Mouse (Mus musculus) thymus, postnatal 36 days (tissue): ENCODE data around the gene Gm45785.
A peak's percentile ranks its signal among the peaks of the same experiment; 100 is the strongest.

ENCODE experiments used
- DNase-seq, 2 experiments: peaks; one replicate each; pipeline ENCODE4 v3.0.0; 2022; ENCODE audit warnings: mixed read lengths in 2 of 2

Gm45785 gene

DNA sequence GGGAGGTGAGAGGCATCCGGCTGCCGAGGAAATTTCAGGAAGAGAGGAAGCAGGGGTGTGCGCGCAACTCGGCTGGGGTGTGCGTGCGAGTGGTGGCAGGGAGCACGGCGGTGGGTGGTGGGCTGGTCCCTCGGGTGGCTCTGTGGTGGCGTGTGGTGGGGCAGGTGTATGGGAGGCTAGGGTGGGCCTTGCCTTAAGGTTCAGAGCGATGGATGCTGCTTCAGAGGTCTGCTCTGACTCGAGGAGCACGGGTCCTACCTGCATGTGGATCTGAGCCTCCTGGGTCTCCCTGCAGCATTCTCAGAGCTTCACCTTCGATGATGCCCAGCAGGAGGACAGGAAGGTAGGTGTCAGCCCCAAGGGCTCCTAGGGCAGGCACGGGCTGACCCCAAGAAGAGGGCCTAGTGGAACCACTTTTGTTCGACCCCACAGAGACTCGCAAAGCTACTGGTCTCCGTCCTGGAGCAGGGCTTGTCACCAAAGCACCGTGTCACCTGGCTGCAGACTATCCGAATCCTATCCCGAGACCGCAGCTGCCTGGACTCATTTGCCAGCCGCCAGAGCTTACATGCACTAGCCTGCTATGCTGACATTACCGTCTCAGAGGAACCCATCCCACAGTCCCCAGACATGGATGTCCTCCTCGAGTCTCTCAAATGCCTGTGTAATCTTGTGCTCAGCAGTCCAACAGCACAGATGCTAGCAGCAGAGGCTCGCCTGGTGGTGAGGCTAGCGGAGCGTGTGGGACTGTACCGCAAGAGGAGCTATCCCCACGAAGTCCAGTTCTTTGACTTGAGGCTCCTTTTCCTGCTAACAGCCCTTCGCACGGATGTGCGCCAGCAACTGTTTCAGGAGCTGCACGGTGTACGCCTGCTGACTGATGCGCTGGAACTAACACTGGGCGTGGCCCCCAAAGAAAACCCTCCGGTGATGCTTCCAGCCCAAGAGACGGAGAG lies 1.7 kb upstream of the Gm45785 start, which contains the start of gene Bet1l:
Bet1l (minus strand) TSS at position 28 of the 956 bp plus-strand sequence.
- DNase-seq: no peak

DNA sequence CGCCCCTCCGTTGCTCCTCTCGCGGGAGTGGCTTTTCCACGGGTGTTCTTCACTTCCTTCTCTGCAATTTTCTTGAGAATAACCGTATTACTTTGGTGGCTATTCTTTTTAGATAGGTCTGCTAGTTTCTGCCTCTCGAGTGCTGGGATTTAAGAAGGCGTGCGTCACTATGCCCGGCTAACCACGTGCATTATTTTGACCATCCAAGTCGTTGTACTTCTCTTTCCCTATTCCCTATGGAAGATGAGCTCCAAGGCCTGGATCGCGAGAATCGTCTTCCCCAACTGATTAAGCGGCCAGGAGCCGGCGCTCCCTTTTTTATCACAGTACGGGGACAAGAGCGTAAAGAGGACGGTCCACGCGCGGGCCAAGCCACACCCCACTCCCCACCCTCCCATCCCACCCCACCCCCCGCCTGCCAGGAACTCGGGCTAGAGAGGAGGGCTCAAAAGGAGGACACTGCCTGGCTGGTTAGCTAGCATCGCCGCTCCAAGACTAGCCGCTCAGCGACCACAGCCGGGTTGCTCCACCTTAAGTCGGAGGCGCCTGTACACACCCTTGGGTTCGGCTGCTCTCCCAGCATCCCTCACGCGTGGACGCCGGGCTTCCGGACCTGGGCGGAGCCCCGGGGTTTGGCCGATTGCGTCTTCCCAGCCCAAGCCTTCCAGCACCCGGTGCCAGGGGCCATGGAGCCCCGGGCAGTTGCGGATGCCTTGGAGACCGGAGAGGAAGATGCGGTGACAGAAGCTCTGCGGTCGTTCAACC lies 836 bp upstream of the Gm45785 start, which contains the start of gene Ric8a:
Ric8a (plus strand) TSS at position 173 of the 765 bp plus-strand sequence.
- DNase-seq: peak; percentile 84 to 86

DNA sequence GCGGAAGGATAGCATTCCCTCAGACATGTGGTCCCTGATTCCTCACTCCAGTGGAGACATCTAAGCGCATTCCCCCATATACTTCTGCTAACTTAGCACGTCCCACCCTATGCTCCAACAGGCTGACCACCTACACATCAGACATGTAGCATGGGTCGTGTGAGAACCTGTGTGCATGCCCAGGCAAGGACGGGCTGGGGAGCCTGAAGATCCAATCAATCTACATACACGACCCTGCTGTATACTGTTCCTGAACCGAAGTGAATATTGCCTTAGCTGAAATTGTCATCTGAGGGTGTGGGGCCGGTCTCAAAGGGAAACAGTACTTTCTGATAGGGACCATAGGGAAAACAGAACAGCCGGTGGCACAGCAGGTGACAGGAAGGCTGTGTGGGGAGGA lies 950 bp downstream of the Gm45785 start:
- DNase-seq: no peak

DNA sequence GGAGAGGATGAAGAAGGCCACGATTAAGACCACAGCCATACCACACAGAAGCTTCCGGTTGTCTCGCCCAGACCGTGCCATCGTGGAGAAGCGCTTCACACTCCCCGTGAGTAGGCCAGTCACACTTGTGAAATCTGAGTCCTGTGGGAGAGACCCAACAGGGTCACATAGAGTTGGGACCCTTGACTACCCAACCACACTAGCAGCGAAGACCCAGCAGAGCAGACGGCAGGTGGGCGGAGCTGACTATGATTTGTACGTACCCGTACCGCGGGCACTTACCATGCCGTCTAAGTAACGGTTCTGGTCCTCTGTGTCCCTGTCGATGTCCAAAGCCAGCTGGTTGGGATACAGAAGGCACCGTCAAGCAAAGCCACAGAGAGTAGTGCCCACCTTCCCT lies 1.6 kb downstream of the Gm45785 start:
- no peak for DNase-seq

DNA sequence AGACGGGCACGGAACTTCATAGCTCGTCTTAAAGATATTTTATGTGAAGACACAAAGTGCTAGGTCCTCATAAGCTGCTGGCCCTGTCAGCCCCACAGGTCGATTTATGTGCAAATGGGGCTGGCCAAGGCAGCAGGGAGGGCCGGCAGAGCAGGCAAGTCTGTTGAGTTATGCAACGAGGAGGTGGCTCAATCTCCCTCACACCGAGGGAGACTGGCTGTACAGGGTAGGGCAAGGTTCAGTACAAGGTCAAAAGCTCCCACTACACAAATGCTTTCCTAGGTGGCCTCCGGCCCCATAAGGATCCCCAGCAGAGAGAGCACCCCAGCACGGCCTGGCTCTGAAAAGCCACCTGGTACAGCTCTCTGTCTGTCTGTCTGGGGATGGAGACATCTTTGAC lies 2.7 kb downstream of the Gm45785 start:
- DNase-seq: no peak

DNA sequence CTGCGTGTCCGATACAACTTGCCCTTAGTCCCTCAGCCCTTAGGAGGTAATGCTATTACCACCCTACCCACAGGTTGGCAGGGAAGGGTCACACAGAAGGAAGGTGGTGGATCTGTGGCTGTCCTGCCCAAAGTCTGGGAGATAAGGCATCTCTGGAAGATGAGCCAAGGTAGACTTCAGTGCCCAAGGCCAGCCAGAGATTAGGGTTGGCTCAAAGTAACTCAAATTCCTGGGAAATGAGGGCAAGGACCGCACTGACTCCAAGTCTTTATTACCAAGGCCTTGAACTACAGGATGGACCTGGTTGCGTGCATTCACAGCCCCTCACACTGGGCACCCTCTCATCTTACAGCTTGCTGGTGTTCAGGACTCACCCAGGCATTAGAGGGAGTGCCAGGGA lies 4.2 kb downstream of the Gm45785 start:
- no peak for DNase-seq

DNA sequence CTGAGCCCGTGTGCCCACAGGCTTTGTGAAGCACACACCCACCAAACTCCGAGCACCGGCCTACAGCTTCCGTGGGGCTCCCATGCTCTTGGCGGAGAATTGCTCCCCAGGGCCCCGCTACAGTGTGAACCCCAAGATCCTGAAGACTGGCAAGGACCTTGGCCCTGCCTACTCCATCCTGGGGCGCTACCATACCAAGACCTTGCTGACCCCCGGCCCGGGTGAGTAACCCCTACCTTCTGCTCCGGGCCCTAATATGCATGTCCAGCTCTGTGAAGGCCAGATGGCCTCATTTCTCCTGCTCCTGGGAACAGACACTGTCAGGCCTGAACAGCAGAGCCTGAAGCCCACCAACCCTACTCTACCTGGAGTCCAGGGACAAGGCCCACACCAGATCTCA lies 7.5 kb downstream of the Gm45785 start:
- DNase-seq: no peak

DNA sequence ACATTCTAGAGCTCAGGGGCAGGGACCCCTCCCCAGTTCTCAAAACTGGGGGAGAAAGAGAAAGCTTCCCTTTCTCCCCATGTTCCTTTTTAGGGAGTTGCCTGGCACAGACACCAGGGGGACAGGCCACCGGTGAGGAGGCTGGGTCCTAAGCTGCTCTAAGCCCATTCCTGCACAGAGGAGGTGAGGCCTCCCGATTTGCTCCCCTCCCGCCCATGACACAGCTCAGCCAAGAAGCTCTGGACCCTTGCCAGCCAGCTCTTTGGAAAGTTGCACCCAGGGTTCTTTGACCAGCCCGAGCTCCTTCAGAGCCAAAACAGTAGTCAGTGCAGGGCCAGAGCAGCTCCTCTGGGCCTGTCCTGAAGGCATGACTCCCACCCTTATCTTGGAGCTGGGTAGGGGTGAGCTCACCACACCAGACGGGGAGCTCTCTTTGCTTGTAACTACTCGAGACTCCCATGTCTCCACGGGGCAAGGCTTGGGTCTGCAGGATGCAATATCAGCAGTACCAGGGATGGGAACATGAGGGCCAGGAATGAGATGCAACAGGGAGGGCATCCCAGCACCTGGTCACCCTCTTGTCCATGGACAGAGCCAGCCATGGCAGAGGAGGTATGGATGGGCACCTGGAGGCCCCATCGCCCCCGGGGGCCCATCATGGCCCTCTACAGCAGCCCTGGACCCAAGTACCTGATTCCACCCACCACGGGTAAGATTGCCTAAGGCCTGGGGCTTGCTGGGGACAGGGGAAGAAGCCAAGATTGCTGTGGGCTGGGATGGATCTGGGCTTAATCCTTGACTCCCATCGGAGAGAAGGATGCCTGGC lies 8.2 kb downstream of the Gm45785 start, which contains the start of gene Odf3:
Odf3 (plus strand) TSS at position 51 of the 826 bp plus-strand sequence.
- no peak for DNase-seq

DNA sequence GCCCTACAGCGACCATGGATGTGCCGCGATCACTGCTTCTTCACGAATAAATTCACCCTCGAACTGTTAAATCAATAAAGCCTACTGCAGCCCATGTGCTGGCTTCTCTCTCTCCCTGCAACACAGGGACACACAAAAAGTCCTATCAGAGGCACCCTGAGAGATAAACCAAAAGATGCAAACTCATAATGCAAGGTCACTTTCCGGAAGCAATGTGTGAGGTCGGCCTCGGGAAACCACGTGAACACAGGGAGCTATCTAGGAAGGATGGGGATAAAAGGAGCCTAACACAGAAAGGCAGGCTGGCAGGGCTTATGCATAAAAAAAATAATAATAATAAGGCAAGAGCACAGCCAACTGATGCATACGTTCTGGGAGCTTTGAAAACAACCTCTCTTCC lies 9.5 kb downstream of the Gm45785 start:
- no peak for DNase-seq

DNA sequence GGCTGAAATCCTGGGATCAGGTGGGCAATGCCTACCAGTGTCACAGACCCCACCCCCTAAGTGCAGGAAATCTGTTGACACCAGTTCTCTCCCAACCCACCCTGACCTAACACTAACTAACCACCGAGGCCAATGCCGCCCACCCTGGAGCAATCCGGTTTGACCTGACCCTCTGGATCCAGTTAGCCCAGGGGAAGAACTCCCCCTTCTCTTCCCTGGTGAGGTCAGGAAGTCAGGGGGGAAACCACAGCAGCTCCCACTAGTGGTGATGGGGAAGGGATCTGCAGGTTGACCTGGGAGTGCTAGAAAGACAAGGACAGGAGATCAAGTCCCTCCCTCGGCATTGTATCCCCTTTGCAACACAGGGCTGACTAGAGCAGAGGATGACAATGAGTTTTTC lies 10.4 kb downstream of the Gm45785 start:
- DNase-seq: no peak

DNA sequence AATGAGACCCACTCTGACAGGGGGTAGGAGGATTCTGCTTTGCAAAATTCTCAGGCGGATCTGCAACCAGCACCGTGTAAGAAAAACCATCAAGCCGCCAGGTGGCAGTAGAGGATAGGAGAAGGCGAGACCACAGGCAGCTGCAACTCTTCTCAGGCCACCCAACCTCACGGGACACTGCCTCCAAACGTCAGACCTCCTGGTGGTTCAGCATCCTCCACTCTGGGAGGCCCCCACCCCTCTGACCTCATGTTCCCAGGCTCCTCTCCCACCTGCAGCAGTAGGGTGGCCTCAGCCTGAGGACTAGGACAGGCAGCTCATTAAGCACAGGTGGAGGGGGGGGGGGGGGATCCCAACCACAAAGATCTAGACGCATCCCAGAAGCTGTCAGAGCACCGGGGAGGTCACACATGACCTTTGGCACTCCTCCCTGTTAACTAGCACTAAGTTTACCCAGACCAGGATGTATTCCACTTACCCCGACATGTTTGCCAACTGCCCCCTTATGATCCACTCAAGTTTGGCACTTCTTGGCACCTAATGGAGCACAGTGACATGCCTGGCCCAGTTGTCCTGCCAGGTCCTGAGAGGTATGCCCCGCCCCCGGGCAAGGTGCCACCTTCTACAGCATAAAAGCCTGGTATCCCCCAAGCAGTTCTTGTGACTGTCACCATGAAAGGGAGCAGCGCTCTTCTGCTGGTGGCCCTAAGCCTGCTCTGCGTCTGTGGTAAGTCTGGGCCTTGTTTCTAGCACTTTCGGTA lies 11.0 kb downstream of the Gm45785 start, which contains the start of gene Scgb1c1:
Scgb1c1 (plus strand) TSS at position 643 of the 761 bp plus-strand sequence.
- peak; percentile 82 to 90 for DNase-seq

DNA sequence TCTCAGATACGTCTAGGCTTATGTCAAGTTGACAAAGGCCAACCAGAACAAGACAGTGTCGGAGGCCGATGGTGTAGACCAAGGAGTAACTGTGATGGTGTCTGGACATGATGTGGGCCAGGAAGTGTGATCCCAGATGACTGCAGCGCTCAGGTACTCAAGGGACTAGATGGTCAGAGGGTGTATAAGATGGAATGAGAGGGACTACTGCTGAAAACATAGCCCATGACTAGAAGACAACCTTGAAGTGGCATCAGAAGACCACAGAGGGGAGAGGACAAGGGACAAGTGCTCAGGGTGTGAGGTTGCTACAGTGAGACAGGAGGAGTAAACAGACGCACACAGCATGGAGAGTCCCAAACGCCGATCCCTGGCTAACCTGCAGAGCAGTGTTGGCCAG lies 12.3 kb downstream of the Gm45785 start:
- no peak for DNase-seq

DNA sequence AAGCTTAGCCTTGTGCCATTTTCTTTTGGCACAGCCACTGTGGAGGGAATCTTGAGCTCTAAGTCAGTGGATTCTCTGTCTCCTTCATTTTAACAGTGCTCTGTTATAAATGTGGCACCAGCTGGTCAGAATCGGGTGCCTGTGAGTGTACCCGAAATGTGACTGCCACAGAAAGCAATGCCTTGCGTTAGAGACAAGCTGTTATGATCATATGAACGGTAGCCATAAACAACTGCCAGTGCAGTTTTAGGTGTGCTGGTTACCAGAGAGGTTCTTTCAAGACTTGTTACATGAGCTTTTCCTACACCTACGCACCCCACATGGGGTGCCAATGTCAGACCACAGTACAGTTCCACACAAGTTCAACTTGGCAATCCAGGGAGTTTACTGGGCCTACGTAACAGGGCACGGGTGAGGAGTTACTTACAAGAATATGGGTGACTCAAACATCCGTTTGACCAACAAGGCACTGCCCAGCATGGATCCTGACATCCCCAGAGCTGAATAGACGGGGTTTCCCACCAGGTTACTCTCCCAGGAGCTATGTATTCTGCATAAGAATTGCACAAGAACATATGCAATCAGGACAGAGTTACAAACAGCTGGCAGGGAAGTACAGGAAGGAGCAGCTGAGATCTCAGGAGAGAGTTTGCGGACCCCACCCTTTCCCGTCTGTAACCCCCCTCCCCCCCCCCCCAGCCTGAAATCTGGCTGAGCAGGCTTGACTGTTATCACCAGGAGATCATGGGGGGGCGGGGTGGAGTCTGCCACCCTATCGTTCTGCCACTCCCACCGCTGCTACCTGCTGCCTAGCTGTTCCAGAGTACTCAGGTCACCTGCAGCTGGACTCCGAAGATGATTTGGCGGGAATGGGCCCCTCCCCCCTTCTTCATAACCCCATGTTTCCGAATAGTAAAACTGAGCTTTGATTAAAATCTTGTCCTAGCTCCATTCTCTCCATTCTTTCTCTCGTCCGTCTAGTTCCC lies 15.1 kb downstream of the Gm45785 start:
- no peak for DNase-seq

DNA sequence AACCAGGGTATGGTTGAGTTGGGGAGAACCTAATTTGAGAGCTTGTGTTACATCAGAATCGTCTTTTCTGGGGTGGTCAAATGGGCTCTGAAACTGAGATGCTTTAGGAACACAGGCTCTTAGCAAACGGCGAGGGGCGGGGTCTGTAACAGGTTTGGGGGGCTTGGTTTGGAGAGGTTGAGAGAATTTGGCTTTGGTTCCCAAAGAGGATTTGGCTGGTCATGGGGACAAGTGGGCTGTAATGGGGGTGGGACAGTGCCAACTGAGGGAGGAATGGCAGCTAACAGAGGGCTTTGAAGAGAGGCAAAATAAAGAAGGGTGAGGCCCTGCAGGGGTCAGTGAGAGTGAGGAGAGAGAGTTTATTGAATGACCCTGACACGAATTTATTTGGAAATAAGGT lies 16.6 kb downstream of the Gm45785 start:
- no peak for DNase-seq

DNA sequence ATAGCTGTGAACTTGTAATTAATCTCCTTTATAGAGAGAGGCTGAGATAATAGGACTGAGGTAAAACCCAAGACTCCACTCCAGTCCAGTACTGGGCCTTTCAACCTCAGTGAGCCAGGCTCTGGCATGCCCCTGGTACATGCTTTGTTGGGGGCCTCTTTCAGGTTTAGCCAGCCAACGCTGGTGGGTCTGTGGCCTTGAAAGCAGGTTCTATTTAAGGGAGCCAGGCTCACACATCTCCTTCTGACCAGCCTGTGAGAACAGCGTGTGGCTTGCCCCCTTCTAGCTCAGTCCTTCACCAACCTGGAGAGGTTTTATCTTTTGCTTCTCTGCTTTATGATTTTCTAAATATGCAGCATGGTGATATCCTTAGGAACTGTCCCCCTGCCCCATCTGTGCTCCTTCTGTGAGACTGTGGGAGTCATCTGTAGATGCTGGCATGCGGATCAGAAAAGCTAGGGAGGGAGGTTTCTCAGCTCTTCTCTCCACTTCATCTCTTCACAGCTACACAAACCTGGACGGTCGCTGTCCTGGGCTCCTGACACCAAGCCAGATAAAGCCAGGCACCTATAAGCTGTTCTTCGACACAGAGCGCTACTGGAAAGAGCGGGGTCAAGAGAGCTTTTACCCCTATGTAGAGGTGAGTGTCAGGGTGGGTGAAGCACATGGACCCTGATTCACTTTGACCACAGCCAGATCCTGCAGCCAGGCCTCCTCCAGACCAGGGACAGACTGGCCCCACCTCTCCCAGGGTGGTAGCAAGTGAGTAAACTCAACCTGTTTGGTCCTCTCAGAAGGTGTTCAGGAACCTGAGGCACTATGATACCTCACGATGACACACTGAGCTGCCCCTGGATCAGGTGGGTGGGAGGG lies 19.7 kb downstream of the Gm45785 start:
- DNase-seq: no peak

DNA sequence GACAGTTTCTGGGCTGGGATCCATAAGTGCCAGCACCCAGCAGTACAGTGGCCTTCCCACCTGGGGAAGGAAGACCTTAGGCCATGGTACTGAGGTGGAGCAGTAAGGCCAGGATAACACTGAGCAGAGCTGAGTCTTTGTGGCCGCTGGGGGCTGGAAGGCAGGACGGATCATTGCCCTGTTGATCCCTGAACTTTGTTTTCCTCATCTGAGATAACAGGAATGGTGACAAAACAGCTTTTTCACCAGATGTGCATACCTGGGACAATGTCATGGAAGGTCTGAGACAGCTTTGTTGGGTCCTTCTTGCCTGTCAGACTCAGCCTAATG lies 20.4 kb downstream of the Gm45785 start:
- no peak for DNase-seq

DNA sequence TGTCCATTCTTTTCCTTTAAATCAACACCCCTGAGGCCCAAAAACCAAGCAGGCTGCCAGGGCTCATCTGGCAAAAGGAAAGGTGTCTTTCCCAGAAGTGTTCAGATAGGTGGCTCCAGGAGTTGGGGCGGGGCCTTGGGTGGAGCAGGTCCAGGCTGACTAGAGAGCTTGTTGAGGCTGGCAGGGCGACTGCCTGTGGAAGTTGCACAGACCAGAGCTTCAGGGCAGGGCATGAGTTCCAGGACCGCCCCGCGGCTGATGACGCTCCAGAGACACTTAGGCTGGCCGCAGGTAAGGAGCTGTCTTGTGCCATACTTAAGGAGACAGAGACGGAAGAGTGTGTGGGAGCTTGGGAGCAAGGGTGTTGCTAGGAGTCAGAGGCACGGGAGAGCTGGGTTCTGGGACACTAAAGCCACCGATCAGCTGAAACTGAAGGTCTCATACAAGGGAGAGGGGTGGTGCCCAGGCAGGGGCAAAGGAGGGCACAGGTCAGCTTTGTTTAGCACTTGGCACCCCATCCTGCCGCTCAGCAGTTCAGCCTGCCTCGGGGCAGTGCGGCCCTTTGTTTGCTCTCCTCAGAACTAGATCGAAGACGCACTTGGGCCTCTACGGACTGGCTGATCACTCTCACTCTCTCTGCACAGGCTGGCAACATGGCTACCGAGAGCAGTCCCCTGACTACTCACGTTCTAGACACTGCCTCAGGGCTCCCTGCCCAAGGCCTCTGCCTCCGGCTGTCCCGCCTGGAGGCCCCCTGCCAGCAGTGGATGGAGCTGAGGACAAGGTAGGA lies 21.0 kb downstream of the Gm45785 start, which contains the start of gene Urah:
Urah (plus strand) TSS at position 51 of the 790 bp plus-strand sequence.
- DNase-seq: no peak

DNA sequence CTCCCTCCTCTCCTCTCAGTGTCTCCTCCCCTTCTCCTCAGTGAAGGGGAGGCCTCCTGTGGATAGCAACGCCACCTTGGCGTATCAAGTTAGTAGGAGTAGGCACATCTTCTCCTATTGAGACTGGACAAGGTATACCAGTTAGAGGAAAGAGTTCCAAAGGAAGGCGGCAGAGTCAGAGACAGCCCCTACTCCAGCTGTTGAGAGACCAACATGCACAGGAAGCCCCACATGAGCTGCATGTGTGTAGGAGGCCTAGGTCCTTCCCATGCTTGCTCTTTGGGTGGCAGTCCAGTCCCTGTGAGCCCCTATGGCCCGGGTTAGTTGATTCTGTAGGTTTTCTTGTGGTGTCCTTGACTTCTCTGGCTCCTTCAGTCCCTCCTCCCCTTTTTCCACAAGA lies 22.8 kb downstream of the Gm45785 start:
- DNase-seq: no peak

DNA sequence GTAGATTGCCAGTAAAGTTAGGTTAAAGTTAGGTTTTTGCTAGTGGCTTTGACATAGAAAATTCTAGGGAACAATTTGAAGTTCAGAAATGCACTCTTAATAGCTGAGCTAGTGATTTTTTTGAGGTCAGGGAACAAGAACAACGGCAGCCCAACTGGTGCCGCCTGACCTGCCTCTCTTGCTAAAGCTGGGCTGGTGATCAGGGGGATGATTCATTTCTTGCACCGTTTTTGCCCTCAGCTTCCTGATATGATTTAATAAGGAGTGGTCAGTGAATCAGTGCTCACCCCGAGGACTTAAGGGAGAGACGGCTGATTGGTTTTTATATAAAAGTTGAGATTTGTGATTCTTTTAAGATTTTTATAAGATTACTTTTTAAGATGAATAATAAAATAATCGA lies 24.7 kb downstream of the Gm45785 start:
- no peak for DNase-seq
